Mouse (Mus musculus) c-Kit-negative CD71-positive TER-119-positive erythroid progenitor cells, embryonic 14.5 days (primary cell): ENCODE results near the gene C77080.

Experiments used
- DNase-seq: peaks from one replicate; pipeline ENCODE4 v3.0.0-alpha.2; 2013; ENCODE audit warnings: low read depth, low spot score

The C77080 gene

DNA sequence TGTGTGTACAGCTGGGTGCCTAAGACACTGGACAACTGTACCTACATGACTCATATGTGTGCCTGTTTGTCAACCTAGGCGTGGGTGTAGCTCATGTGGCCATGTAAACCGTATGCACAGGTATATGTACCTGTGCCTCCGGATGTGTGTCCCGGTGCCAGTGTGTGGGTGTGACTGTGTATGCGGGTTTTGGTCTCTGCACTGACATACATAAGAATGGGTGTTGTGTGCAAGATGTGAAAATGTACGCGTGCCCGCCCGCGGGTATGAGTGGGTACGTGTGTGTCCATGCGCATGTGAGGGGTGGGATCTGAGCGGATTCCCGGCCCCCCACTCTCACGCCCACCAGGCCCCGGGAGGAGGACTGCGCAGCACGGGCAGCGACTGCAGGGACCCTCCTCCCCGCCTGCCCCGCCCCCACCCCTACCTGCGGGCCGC lies 22.6 kb downstream of the C77080 start:
- DNase-seq, result no peak

DNA sequence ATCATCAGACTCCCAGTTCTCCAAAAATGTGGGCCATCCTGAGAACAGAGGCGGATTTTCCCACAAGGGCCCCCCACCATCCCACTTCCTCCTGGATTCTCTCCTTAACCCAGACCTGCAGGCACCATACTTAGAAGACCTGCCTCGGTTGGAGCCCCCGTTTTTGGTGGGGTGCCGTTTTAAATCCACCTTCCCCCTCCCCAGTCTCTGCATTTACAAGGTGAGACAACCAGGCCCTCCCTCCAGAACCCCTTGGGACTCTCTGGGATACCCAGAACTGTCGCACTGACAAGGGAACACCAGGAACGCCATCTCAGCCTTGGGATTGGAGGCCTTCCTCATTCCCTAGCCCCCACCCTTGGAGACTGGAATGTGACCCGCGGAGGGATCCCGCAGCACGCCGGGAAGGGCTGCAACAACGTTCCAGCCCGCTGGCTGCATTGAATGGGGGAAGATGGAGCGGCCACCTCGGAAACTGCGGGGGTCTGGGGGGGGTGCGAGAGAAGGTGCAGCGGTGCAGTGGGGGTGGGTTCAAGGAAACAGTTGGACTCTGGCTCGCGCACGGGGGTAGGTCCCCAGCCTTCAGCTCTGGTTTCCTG lies 23.3 kb downstream of the C77080 start:
- DNase-seq, result no peak

DNA sequence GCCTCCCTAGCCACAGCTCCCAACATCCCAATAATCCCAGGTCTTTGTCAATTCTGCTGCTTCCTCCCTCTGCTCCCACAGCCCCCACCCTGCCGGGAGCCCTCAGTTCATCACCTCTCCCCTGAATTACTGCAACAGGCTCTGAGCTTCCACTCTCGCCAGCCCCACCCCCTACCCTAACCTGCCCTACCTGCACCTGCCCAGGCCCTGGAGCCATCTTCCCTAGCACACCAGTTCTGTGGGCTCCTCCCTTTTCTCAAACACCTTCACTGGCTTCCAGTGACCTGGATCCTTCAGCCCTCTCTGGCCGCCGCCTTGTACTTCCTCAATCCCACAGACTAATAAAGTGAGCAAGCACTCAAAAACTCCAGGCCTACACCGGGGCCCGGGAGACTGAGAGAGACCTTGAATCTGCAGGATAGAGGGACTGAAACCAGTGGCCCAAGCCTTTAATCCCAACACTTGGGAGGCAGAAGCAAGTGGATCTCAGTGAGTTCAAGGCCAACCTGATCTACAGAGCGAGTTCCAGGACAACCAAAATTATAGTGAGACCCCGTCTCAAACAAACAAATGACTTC lies 24.9 kb downstream of the C77080 start:
- DNase-seq, result no peak

DNA sequence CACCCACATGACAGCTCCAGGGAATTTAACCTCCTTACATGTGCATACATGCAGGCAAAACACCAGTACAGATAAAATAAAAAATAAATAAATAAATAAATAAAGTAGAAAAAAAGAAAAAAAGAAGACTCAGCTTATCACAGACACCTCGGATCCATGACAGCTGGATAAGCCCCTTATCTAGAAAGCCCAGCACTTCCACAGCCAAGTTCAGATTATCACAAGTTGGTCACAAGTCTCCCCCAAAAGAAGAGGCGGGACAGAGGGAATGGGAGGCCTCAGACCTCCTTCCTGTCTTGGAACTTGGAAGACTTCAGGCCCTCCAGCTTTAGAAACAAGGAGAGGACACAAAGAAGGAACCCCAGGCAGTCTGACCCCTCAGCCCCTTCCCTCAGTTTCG lies 26.1 kb downstream of the C77080 start:
- peak; percentile 54 for DNase-seq

DNA sequence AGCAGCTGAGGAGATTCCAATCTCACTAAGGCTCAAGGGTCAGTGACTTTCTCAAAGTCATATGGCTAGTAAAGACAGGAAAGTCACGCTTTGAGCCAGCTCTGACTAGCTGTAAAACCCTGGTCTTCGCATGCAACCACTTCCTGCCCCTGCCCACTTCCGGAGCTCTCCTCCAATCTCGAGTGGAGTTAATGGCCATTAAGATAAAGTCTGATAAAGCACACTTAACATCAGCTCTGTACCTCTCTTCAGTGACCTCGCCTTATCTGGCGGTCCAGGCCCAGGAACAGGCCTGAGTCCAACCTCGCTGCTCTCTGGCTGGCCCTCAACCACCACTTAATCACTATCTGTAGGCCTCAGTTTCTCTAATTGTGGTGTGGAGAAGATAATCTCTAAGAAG lies 26.7 kb downstream of the C77080 start:
- peak; percentile 42 for DNase-seq

DNA sequence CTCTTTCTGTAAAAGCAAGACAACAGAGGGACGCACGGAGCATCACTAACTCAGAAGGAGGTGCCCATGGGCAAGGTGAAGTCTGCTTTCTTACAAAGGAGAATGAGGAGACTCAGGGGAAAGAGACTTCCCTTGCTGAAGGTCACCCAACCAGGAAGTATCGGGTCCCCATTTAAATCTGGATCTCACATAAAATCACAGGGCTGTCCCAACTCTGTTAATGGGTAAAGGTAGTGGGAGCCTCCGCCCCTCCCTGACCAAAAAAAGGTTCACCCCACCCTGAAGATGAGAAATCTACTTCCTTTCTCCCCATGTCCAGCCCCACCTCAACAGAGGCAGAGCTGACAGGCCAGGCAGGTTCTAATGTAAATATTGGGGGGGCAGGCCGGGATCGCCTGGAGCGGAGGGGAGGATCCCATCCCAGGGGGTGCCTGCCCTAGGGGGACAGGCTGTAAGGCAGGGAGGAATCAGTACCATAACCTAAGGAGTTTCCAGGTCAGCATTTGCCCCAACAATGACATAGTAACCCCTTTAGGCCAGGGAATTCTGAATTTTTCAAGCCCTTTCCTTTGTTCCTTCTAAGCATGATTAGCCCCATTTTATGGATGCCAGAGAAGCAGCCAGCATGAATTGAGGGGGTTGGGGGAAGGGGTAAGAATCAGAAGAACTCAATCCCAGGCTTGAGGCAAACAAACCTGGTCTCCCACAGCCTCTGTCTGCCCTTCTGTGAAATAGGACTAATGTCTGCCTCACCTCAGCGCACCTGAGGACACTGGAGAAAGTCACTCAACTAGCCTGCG lies 28.4 kb downstream of the C77080 start:
- no peak for DNase-seq

DNA sequence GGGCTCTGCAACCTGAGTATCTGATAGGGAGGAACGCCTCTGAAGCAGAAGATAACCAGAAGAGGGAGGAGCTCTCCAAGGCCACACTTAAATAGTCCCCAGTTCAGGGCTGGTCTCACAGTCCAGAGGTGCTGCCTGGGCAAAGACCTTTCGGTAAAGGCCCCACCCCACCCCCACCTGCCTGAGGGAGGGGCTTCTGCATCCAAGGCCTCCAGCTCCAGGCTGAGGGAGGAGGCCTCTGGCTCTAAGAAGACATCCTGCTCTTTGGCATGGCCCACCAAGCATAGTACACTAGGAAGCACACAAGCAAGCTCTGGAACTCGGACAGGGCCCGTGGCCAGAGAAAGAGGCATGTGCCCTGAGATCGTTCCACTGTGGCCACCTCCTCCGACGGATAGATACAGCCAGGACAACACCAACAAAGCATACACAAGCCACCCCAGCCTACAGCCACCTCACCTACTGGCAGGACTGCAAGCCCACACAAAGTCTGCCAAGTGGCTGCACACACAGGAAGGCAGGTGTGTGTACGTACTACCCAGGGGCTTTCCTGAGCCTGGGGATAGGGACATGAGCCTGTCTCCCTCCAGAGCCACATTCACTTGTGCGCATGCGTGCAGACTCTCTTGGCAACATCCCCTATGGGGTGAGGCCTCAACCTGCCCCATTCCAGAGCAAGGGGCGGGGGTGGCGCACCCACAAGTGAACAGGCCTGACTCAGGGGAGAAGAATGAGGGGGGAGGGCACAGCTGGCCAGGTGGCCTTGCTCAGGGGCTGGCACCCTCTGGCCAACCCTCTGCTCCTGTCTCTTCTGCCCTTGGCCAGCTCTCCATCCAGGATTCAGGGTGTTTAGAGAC lies 29.4 kb downstream of the C77080 start:
- DNase-seq, result no peak

DNA sequence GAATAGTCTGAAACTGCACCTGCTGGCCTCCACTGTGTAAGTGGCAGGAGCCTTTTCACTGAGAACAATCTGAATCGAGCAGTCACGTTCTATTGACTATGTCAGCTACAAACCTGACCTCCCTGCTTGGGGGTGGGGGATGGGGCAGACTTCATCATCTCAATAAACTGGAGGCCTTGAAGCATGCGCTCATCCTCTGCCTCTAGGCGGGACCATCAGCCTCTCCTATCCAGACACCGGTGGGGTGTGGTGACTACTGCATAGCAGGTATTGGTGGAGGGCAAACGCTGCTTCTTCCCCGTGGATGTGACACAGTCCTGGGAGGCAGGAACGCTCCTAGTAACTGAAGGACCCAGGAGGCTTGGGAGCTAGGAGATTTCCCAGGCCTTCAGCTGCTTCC lies 30.3 kb downstream of the C77080 start:
- DNase-seq, result no peak

DNA sequence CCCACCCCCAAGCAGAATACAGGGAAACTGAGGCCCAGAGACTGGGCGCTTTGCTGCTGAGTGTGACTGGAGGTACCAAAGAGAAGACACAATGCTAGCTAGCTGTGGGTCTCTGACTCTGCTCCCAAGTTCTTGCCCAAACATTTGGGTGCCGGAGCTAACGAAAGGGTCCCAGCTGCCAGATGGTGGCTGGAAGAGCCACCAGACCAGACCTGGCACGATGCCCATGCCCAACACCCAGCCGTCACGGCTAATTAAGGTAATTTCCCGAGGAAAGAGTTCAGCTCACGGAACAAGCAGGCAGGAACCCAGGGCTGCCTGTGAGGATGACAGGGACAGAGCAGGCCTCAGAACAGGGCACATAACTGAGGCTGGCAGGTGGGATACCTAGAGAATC lies 33.2 kb downstream of the C77080 start:
- no peak for DNase-seq

DNA sequence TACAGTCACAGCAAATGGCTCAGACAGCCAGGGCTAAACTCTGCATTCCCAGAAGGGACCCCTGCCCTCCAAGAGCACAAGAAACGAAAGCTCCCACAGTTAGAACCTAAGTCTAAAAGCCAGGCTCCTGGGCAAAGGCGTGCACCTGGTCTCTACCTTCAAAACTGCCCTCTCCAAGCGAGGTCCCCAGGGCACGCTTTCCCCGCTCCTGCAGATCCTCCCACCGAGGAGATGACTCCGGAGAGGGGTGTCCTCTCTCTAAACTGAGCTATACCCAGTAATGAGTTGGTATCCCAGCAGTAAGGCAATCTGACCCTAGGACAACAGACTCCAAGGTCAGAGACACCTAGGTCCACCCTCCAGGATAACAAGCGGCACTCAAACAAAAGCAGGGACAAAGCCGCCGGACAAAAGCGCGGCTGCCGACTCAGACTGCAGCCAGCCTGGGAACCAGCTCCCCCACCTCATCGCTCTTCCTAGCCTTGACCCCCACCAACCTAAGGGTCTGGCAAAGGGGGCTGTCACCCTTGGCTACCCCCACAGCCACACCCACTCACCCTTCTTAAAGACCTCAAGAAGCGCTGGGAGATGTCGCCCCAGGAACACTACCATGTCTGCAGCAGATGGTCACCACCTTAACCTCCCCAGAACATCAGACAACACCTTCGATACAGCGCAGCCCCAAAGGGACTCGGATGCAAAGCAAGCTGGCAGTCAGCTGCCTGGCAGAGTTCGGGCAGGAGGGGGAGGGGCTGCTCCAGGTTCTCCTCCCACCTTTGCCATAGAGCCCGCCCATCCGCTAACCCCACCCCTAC lies 33.8 kb downstream of the C77080 start:
- DNase-seq, result no peak

DNA sequence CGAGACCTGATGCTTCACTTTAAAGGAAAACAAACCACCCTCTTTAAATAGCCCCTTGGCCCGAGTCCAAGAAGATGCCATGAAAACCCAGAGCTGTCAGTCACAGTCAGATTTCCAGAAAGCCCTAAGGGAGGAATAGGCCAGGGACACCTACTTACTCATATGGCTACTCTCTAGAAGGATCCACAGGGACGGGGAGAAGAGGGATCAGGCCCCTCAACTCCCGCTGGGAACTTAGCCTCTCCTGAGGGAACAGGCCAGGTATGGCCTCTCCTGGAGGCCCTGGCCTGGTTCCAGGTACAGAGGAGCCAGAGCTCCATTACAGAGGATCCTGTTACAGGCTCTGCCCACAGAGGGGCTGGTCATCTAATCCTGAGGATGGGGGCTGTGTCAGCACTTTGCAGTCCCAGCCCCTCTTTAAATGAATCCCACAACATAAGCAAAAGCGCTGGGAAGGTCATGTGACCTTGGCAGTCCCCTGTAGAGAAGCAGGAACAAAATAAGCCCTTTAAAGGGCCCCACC lies 34.7 kb downstream of the C77080 start:
- DNase-seq, result no peak

DNA sequence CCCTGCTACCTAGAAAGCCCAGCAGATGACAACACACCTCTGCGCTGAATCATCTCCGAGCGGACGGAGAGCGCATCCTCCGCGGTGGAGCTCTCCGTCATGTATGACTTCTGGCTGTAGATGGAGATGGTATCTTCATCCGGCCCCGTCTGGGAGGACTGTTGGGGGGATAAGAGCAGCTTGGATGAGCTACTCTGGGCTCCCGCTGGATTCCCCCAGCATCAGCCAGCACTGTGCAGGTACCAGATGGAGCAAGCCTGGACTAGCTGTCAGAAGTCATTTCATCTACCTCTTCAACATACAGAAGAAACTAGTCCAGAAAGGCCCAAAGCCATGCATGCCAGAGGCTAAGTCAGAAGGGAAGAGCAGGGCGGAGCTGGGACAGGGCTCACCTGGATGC lies 35.9 kb downstream of the C77080 start:
- DNase-seq, result no peak

DNA sequence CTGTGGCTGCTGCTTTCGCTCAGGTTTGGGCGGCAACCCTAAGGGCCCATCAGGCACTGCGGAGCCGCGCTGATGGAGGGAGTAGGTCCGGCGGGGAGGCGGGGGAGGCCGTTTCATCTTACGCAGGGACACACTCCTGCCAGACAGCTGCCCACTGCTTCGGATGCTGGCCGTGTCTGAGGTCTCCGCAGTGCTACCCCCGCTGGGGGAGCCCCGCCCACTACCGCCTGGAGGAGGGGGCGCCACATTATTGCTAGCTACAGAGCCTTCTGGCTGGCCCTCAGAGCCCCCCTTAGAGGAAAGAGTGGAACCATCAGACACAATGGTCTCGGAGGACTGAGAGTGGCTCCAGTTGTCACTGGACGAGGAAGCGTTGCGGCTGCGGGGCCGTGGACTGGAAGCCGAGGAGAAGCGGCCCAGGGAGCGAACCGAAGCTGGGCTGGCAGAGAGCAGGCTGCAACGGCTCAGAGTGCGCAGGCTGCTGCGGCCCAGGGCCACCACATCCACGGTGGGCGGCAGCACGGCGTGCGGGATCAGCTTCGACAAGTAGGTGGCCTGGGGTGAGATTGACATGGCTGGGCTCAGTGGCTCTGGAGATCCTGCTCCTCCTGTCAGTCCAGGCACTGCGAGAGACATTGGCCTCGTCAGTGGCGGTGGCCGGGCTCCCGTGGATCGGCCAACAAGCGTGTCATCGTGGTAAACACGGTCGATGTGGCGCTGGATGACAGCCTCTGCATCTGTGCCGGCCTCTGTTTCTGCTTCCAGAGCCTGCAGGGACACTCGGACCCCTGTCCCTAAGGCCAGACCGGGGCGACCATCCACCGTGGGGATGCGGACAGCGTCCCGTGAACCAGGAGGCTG lies 37.6 kb downstream of the C77080 start:
- DNase-seq, result no peak

DNA sequence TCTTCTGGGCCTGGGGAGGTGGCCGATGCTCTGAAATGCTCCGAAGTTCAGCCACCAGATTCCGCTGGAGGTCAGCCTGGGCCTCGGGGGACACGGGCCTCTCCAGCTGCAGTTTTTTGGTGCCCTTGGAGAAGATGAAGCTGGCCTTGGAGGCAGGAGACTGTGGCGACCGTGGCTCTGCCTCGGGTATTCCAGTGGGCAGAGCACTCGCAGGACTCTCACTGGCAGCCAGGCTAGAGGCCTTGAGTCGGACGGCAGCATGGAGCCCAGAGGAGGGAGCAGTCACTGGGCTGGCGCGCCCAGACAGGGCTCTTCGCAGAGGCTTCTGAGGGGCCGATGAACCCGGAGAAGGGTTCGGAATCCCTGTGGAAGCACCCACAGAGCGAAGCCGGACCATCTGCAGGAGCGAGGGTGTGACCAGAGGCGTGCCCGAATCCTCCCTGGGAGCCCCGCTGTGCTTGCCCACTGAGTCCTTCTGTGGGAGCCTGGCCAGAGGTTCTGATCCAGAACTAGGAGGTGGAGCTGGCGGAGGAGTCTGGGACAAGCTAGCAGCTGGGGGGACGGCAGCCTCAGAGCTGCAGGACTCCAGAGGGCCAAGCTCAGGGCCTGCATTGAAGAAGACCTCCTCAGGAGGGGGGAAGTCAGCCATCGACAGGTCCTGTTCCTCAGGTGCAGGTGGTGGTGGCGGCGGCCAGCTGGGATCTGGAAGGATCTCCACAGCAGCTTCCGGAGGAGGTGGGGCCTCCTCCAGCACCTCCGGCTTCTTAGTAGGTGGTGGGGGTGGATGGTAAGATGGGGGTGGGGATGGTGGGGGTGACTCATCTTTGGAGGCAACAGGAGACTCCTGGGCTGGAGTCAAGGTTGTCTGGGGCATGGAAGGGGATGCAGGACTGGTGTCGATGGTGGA lies 38.9 kb downstream of the C77080 start:
- no peak for DNase-seq

DNA sequence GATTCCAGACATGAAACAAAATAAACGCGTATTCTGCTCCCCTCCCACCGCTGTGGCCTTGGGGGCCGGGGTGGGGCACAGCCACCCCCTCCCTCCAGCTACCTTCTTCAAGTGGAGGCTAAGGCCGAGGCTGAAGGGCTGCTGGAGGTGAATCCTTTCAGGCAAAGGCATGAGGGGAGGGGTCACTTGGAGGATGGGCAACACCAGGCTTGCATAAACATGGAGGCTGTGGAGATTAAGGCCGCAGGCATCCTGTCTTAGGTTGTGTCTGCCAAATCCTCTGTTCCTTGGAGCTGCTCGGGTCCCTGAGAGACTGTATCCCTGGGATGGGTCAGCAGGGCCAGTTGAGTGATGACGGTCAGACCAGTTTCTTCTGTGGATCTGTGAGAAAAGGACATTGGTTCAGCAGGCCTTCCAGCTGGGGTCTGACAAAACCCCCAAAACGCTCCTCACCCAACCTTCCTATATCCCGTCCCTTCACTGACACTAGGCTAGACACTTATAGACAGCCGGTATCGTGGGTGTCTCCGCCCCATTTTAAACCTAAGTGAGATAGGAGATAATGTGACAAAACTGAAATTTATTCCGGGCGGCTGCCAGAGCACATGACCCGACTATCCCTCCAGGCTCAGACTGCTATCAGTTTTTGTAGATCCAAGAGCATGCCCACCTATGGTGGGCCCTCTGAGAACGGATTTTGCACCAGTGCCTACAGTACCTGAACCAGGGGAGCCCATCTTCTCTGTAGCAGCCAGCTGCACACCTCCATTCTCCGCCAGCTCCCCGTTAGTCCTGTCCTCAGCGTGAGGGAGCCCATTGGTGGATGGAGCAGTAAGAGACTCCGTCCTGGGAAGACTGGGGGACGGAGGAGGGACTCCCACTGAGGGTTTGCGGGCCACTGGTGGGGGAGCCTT lies 39.9 kb downstream of the C77080 start:
- DNase-seq, result no peak

DNA sequence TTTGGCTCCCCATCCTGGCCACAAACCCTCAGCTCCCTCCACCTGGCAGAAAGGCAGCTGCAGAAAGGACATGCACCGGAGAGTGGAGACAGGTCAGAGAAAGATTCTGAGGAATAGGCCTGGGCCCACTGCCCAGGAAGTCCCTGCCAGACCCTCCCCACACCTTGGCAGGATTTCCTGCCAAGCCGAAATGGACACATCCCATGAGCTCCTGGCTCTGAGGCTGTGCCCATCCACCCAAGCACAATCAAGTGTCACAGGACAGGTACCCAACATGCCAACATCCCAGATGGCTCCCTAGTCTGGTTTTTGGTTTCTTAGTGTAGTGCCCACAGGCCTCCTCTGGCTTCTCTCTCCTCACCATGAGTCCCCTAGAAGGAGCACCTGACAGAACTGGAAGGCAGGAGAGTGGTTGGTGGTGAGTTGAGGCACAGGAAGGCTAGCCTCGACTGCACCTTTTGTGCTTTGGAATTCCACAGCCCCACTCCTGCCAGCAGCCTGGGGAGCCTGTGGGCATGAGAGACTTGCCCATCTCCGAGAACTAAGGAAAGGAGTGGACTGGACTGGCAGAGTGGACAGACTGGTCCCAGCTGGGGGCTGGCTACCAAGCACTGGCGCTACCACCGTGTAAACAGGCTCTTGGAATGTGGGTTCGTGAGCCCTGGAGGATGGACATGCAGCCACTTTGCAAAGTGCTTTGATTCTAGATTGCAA lies 40.7 kb downstream of the C77080 start:
- no peak for DNase-seq

DNA sequence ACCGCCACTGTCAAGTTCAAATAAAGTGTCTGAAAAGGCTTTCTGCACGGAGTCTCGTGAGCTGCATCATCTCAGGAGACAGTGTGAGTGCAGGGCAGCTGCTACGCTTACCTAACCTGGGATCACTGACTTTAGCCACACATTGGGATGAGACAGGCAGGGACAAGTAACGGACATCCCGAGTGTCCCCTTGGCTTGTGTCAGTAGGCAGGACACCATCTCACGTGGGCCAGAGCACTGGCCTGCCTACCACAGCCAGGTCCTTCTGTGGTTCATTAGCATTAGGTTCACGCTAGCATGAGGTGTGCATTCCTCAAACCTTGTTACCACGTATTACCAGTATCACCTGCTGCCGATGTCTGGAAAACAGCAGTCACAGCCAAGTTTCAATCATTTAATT lies 42.0 kb downstream of the C77080 start:
- DNase-seq, result no peak
